Mouse (Mus musculus) brown adipose tissue, adult 24 weeks (tissue): ENCODE results near the gene Ntn5. TPM values are rescaled to one million over a fixed set of nuclear protein-coding genes. Genes with fewer than 3 reads are reported as not detected.

Experiments used
- H3K27ac ChIP-seq: fragments of 200-500 bp; replicated peaks from 2 replicates; pipeline ENCODE4 v1.5.1; 2012; ENCODE audit warnings: low read depth, mild to moderate bottlenecking, low read length
- H3K4me1 ChIP-seq: fragments of 200-500 bp; 2 replicates; pipeline ENCODE4 v1.6.1; 2012; ENCODE audit warnings: low read length, mixed read lengths; ENCODE audit not compliant: control insufficient read depth, insufficient read depth, insufficient read length
- H3K4me3 ChIP-seq: fragments of 200-500 bp; 2 replicates; pipeline ENCODE4 v1.5.1; 2012; ENCODE audit warnings: low read depth, mild to moderate bottlenecking, low read length, moderate library complexity; ENCODE audit not compliant: insufficient read depth
- polyA plus RNA-seq: library from polyadenylated mRNA; stranded (reverse); fragments of >200 nt; gene quantifications from 2 replicates; pipeline ENCODE4 v1.2.4, GENCODE M21; 2012; ENCODE audit not compliant: missing spikeins, insufficient read depth, insufficient read length

The Ntn5 gene
- polyA plus RNA-seq, 1 experiment, result not detected

- Histone ChIP-seq H3K4me3 (no peak overlapping the region), H3K27ac (no peak overlapping the region), H3K4me1 (0 out of 2 replicates have a peak, but pooled peaks cover 11% of the 10 kb centered on the region)
These were observed 26.0 kb downstream of the Ntn5 start for GRCm38 (mm10) chr7:45709677-45710355.

- peaks cover 13% of the 10 kb centered on the region; the same call in 1 of the 2 replicates for H3K4me1 ChIP-seq
- no peak overlapping the region for H3K27ac ChIP-seq
- H3K4me3 ChIP-seq, result no peak overlapping the region
These were observed 26.8 kb downstream of the Ntn5 start for GRCm38 (mm10) chr7:45710477-45711191.

GRCm38 (mm10) chr7:45711316-45712021 is 27.6 kb downstream of the Ntn5 start:
- Histone ChIP-seq H3K27ac (no peak overlapping the region), H3K4me1 (peaks cover 18% of the 10 kb centered on the region), H3K4me3 (no peak overlapping the region)

GRCm38 (mm10) chr7:45712022-45712757 is 28.4 kb downstream of the Ntn5 start:
- Histone ChIP-seq H3K27ac (no peak overlapping the region), H3K4me1 (peaks cover 22% of the 10 kb centered on the region), H3K4me3 (no peak overlapping the region)

GRCm38 (mm10) chr7:45713396-45713795 is 29.6 kb downstream of the Ntn5 start:
- no peak overlapping the region for H3K27ac ChIP-seq
- no peak overlapping the region for H3K4me3 ChIP-seq
- peaks cover 18% of the 10 kb centered on the region for H3K4me1 ChIP-seq

- Histone ChIP-seq H3K4me3 (peak overlapping the region; percentile 74), H3K27ac (no peak overlapping the region), H3K4me1 (peaks cover 16% of the 10 kb centered on the region)
These were observed 30.2 kb downstream of the Ntn5 start for GRCm38 (mm10) chr7:45713881-45714520.

GRCm38 (mm10) chr7:45714630-45715089 is 30.8 kb downstream of the Ntn5 start:
- peaks cover 16% of the 10 kb centered on the region for H3K4me1 ChIP-seq
- no peak overlapping the region for H3K27ac ChIP-seq

GRCm38 (mm10) chr7:45715090-45715708 is 31.4 kb downstream of the Ntn5 start, which contains the start of gene Rpl18:
Rpl18 (plus strand) TSS chr7:45715457.
- Histone ChIP-seq H3K27ac (peak within 1 kb of the TSS; percentile 48), H3K4me3 (peak within 1 kb of the TSS; percentile 97), H3K4me1 (peaks cover 16% of the 10 kb centered on the region)

More at GRCm38 (mm10) chr7:45714630-45715089, 30.8 kb downstream of the Ntn5 start:
- H3K4me3 ChIP-seq, result peak overlapping the region; percentile 74

- Histone ChIP-seq H3K4me3 (peak overlapping the region; percentile 97), H3K4me1 (peaks cover 16% of the 10 kb centered on the region), H3K27ac (peak overlapping the region; percentile 48)
These were observed 32.1 kb downstream of the Ntn5 start for GRCm38 (mm10) chr7:45715741-45716459.

GRCm38 (mm10) chr7:45716460-45716857 is 32.6 kb downstream of the Ntn5 start:
- peak overlapping the region; percentile 97 for H3K4me3 ChIP-seq
- peak overlapping the region; percentile 69 for H3K27ac ChIP-seq
- H3K4me1 ChIP-seq, result peaks cover 16% of the 10 kb centered on the region

- H3K4me3 ChIP-seq, result peak overlapping the region; percentile 97
- H3K4me1 ChIP-seq, result peaks cover 16% of the 10 kb centered on the region
- H3K27ac ChIP-seq, result peak overlapping the region; percentile 98
These were observed 33.4 kb downstream of the Ntn5 start for GRCm38 (mm10) chr7:45716952-45717917.

- Histone ChIP-seq H3K27ac (peak within 1 kb of the TSS; percentile 98), H3K4me1 (peaks cover 16% of the 10 kb centered on the region), H3K4me3 (peak within 1 kb of the TSS; percentile 97)
These were observed 34.1 kb downstream of the Ntn5 start, which contains the start of gene Sphk2 for GRCm38 (mm10) chr7:45717918-45718297. Sphk2 (minus strand) TSS chr7:45718002.
